Mouse (Mus musculus) thymus, postnatal 0 days (tissue): ENCODE measurements around the gene Cct7. TPM values are rescaled to one million over a fixed set of nuclear protein-coding genes. Genes with fewer than 3 reads are reported as not detected.
A peak's percentile ranks its signal among the peaks of the same experiment; 100 is the strongest.

ENCODE experiments used
- DNase-seq: peaks from one replicate; pipeline ENCODE4 v3.0.0-alpha.2; 2015; ENCODE audit warnings: low spot score
- polyA plus RNA-seq: library from polyadenylated mRNA; unstranded; fragments of >200 nt; fragmentation: Nextera tagmentation; extraction: Ambion mirVana; gene quantifications from 2 replicates; pipeline ENCODE4 v1.2.1, GENCODE M21; 2015

Cct7 gene
- polyA plus RNA-seq, 1 experiment from 2014 or later: 415 TPM

GRCm38 (mm10) chr6:85451664-85452410, 523 bp downstream of the Cct7 start, which contains the start of gene Pradc1:
Gene Pradc1 (minus strand): TSS chr6:85451970.
- DNase-seq: peak; percentile 97

GRCm38 (mm10) chr6:85452411-85452665, 1.0 kb downstream of the Cct7 start:
- DNase-seq: no peak

- peak; percentile 2 for DNase-seq
These were observed 1.5 kb downstream of the Cct7 start for GRCm38 (mm10) chr6:85452816-85453215.

GRCm38 (mm10) chr6:85459621-85460020, 8.3 kb downstream of the Cct7 start:
- no peak for DNase-seq

- DNase-seq: no peak
These were observed 14.1 kb downstream of the Cct7 start for GRCm38 (mm10) chr6:85465381-85465780.

- DNase-seq: no peak
These were observed 18.5 kb downstream of the Cct7 start for GRCm38 (mm10) chr6:85469660-85470430.

- no peak for DNase-seq
These were observed 20.6 kb downstream of the Cct7 start for GRCm38 (mm10) chr6:85471962-85472361.

- DNase-seq: no peak
These were observed 21.2 kb downstream of the Cct7 start for GRCm38 (mm10) chr6:85472542-85472941.

GRCm38 (mm10) chr6:85475581-85475980, 24.3 kb downstream of the Cct7 start:
- DNase-seq: no peak

- DNase-seq: peak; percentile 17
These were observed 26.1 kb downstream of the Cct7 start for GRCm38 (mm10) chr6:85477366-85477917.

GRCm38 (mm10) chr6:85478416-85478815, 27.1 kb downstream of the Cct7 start:
- DNase-seq: no peak

GRCm38 (mm10) chr6:85479979-85480378, 28.7 kb downstream of the Cct7 start:
- no peak for DNase-seq

GRCm38 (mm10) chr6:85480685-85481084, 29.4 kb downstream of the Cct7 start:
- DNase-seq: no peak

- DNase-seq: peak; percentile 25
These were observed 32.8 kb downstream of the Cct7 start for GRCm38 (mm10) chr6:85483843-85484721.

- no peak for DNase-seq
These were observed 34.4 kb downstream of the Cct7 start for GRCm38 (mm10) chr6:85485738-85486137.

GRCm38 (mm10) chr6:85488510-85488909, 37.2 kb downstream of the Cct7 start:
- DNase-seq: no peak

- DNase-seq: no peak
These were observed 38.4 kb downstream of the Cct7 start for GRCm38 (mm10) chr6:85489717-85490116.

- no peak for DNase-seq
These were observed 38.9 kb downstream of the Cct7 start for GRCm38 (mm10) chr6:85490252-85490651.

GRCm38 (mm10) chr6:85491606-85492005, 40.3 kb downstream of the Cct7 start:
- no peak for DNase-seq

GRCm38 (mm10) chr6:85496976-85497375, 45.7 kb downstream of the Cct7 start:
- no peak for DNase-seq

GRCm38 (mm10) chr6:85498147-85498546, 46.8 kb downstream of the Cct7 start:
- no peak for DNase-seq

GRCm38 (mm10) chr6:85500416-85500815, 49.1 kb downstream of the Cct7 start:
- no peak for DNase-seq
